Mouse (Mus musculus) embryonic facial prominence, embryonic 12.5 days (tissue): Measurements from ENCODE around the gene Erich3. TPM values are rescaled to one million over a fixed set of nuclear protein-coding genes. Genes with fewer than 3 reads are reported as not detected.

Experiments
- ATAC-seq: fragments of 200-750 bp; cut with Nextera tagmentation; 2 replicates; pipeline ENCODE4 v1.8.0; 2017; ENCODE audit not compliant: insufficient number of reproducible peaks, insufficient read depth, low FRiP score, low TSS enrichment
- H3K27ac ChIP-seq: fragments of 300-500 bp; sonication (generic); 2 replicates; pipeline ENCODE4 v1.5.1; 2016; ENCODE audit warnings: mild to moderate bottlenecking
- H3K27me3 ChIP-seq: fragments of 300-500 bp; sonication (generic); 2 replicates; pipeline ENCODE4 v1.6.1; 2016; ENCODE audit warnings: mild to moderate bottlenecking, moderate library complexity
- H3K36me3 ChIP-seq: fragments of 300-500 bp; sonication (generic); 2 replicates; pipeline ENCODE4 v1.6.1; 2016; ENCODE audit warnings: mild to moderate bottlenecking
- H3K4me1 ChIP-seq: fragments of 300-500 bp; sonication (generic); 2 replicates; pipeline ENCODE4 v1.6.1; 2016
- H3K4me2 ChIP-seq: fragments of 300-500 bp; sonication (generic); replicated peaks from 2 replicates; pipeline ENCODE4 v1.6.1; 2016; ENCODE audit warnings: mild to moderate bottlenecking, moderate library complexity
- H3K4me3 ChIP-seq: fragments of 300-500 bp; sonication (generic); 2 replicates; pipeline ENCODE4 v1.5.1; 2016; ENCODE audit warnings: mild to moderate bottlenecking
- H3K9ac ChIP-seq: fragments of 300-500 bp; sonication (generic); 2 replicates; pipeline ENCODE4 v1.6.1; 2016; ENCODE audit warnings: mild to moderate bottlenecking, moderate library complexity
- H3K9me3 ChIP-seq: fragments of 300-500 bp; sonication (generic); 2 replicates; pipeline ENCODE4 v1.6.1; 2016; ENCODE audit warnings: mild to moderate bottlenecking, moderate library complexity
- WGBS: fragments of 180-500 bp; shearing (Covaris S2); methylation state at CpG from one replicate; pipeline ENCODE4 v1.1.7; 2016; 5-methylcytosine and 5-hydroxymethylcytosine counted together
- polyA plus RNA-seq: library from polyadenylated mRNA; unstranded; fragments of >200 nt; fragmentation: Nextera tagmentation; extraction: Ambion mirVana; gene quantifications from 2 replicates; pipeline ENCODE4 v1.2.1, GENCODE M21; 2016

Erich3 gene
- polyA plus RNA-seq, 1 experiment from 2014 or later = 0.32 TPM

DNA sequence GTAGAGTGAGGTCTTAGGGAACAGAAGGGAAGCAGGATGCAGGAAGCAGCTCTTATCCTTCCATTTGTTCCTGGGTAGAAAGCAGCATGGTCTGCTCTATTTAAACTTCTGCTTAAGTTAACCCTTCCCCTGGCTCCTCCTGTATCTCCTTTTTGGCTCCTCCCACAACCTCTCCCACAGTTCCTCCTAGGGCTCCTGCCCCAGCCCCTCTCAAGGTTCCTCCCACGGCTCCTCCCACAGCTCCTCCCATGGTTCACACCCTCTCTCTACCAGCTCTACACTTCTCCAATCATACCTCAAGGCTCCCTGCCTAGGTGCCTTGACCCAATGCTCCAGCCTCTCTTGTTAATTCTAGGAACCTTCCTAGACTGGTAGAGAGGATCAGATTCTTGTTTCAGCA lies 149.2 kb downstream of the Erich3 start:
- H3K4me3 ChIP-seq = no peak overlapping the region

DNA sequence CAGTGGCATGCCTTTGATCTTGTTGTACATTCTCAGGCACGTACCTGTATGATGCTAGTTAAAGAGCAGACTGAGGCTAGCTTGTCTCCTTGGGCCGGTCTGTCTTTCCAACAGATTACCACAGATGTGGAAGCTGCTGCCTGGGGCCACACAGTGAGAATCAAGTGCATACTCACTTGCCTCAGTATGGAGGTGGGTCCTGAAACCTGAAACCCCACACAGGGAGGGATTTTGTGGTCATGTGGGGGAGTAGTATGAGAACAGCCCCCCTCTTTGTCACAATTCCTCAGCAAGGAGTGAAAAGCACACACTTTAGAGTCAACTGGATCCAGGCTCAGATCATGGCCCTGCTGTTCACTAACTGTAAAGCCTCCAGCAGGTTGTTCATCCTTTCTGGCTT lies 151.9 kb downstream of the Erich3 start:
- H3K27me3 ChIP-seq = no peaks in the 10 kb centered on the region
- 30% methylated on average over 2 of the region's 2 CpGs for WGBS
- peaks cover 6% of the 10 kb centered on the region; the same call in 1 of the 2 replicates for H3K4me1 ChIP-seq
- no peak overlapping the region for H3K9ac ChIP-seq
- H3K27ac ChIP-seq = no peak overlapping the region
- no peaks in the 10 kb centered on the region for H3K36me3 ChIP-seq
- 0 out of 2 replicates have a peak, but pooled peaks have one; percentile 31 for ATAC-seq
- no peak overlapping the region for H3K4me2 ChIP-seq
- H3K9me3 ChIP-seq = no peaks in the 10 kb centered on the region
- no peak overlapping the region for H3K4me3 ChIP-seq

More for the DNA sequence above, 149.2 kb downstream of the Erich3 start:
- no peak overlapping the region for H3K27ac ChIP-seq
- no peak for ATAC-seq
- H3K27me3 ChIP-seq = no peaks in the 10 kb centered on the region
- no peak overlapping the region for H3K4me2 ChIP-seq
- no peaks in the 10 kb centered on the region for H3K9me3 ChIP-seq
- H3K36me3 ChIP-seq = no peaks in the 10 kb centered on the region
- 38% methylated on average over 1 of the region's 1 CpGs for WGBS
- peaks cover 6% of the 10 kb centered on the region; the same call in 1 of the 2 replicates for H3K4me1 ChIP-seq
- no peak overlapping the region for H3K9ac ChIP-seq

DNA sequence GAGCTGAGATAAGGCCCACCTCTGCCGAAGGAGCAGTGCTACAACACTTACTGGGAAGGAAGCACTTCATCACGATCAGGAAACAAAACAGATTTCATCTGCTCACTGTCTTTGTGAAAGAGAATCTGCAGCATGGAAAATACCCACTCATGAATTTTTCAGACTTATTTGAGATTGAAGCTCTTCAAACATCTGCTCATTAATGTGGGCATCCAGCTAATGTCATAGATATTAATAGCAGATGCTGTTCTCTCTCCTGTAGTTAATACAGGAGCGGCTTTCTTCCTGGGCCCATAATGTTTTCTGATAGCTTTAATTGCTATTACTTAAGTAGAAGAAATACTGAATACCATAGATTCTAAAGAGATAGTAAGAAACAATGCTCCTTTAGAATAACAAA lies 152.6 kb downstream of the Erich3 start:
- 69% methylated on average over 3 of the region's 3 CpGs for WGBS
- peaks cover 6% of the 10 kb centered on the region; the same call in 1 of the 2 replicates for H3K4me1 ChIP-seq
- no peaks in the 10 kb centered on the region for H3K9me3 ChIP-seq
- ATAC-seq = no peak
- H3K9ac ChIP-seq = no peak overlapping the region
- H3K4me2 ChIP-seq = no peak overlapping the region
- no peak overlapping the region for H3K27ac ChIP-seq
- no peaks in the 10 kb centered on the region for H3K27me3 ChIP-seq
- H3K36me3 ChIP-seq = no peaks in the 10 kb centered on the region
- H3K4me3 ChIP-seq = no peak overlapping the region

- 37% methylated on average over 19 of the region's 19 CpGs for WGBS
- no peak overlapping the region for H3K4me3 ChIP-seq
Measured at GRCm38 (mm10) chr3:154816801-154817625, 153.4 kb downstream of the Erich3 start.

More at GRCm38 (mm10) chr3:154816801-154817625, 153.4 kb downstream of the Erich3 start:
- no peak overlapping the region for H3K4me2 ChIP-seq
- H3K27ac ChIP-seq = no peak overlapping the region
- no peaks in the 10 kb centered on the region for H3K9me3 ChIP-seq
- no peak overlapping the region for H3K9ac ChIP-seq
- no peaks in the 10 kb centered on the region for H3K36me3 ChIP-seq
- ATAC-seq = peak; percentile 65; the same call in 1 of the 2 replicates
- H3K4me1 ChIP-seq = peaks cover 6% of the 10 kb centered on the region; the same call in 1 of the 2 replicates
- H3K27me3 ChIP-seq = no peaks in the 10 kb centered on the region

Other genes starting within 250 kb of the Erich3 start
- gene Cryz, start 67.1 kb upstream of the Erich3 start, polyA plus RNA-seq = 23.2 and 26.5 TPM in 2 replicates
- gene Tyw3, start 66.8 kb upstream of the Erich3 start, polyA plus RNA-seq = 18.2 and 18.3 TPM in 2 replicates